Mouse (Mus musculus) intestine, embryonic 14.5 days (tissue): Measurements from ENCODE around the gene Lpcat1. TPM values are rescaled to one million over a fixed set of nuclear protein-coding genes. Genes with fewer than 3 reads are reported as not detected.

Experiments
- ATAC-seq: fragments of 200-750 bp; cut with Nextera tagmentation; replicated peaks from 2 replicates; pipeline ENCODE4 v1.8.0; 2017; ENCODE audit warnings: low read depth, moderate number of reproducible peaks, moderate TSS enrichment, moderate library complexity; ENCODE audit not compliant: low FRiP score, low TSS enrichment
- DNase-seq: peaks from one replicate; pipeline ENCODE4 v3.0.0-alpha.2; 2018; ENCODE audit warnings: low spot score
- H3K27ac ChIP-seq: fragments of 300-500 bp; sonication (generic); 2 replicates; pipeline ENCODE4 v1.5.1; 2014; ENCODE audit warnings: low read depth, mild to moderate bottlenecking, control low read depth
- H3K27me3 ChIP-seq: fragments of 300-500 bp; sonication (generic); replicated peaks from 2 replicates; pipeline ENCODE4 v1.6.1; 2014; ENCODE audit warnings: low read length, control low read depth; ENCODE audit not compliant: control insufficient read depth, insufficient read depth
- H3K36me3 ChIP-seq: fragments of 300-500 bp; sonication (generic); 2 replicates; pipeline ENCODE4 v1.6.1; 2014; ENCODE audit warnings: low read length, control low read depth; ENCODE audit not compliant: control insufficient read depth, insufficient read depth
- H3K4me1 ChIP-seq: fragments of 300-500 bp; sonication (generic); replicated peaks from 2 replicates; pipeline ENCODE4 v1.6.1; 2014; ENCODE audit warnings: low read length, control low read depth, mixed read lengths; ENCODE audit not compliant: control insufficient read depth, insufficient read depth
- H3K4me2 ChIP-seq: fragments of 300-500 bp; sonication (generic); 2 replicates; pipeline ENCODE4 v1.6.1; 2014; ENCODE audit warnings: low read length
- H3K4me3 ChIP-seq: fragments of 300-500 bp; sonication (generic); 2 replicates; pipeline ENCODE4 v1.5.1; 2014; ENCODE audit warnings: low read depth, low read length, control low read depth, mixed read lengths
- H3K9ac ChIP-seq: fragments of 300-500 bp; sonication (generic); 2 replicates; pipeline ENCODE4 v1.6.1; 2014; ENCODE audit warnings: mild to moderate bottlenecking, low read length
- H3K9me3 ChIP-seq: fragments of 300-500 bp; sonication (generic); 2 replicates; pipeline ENCODE4 v1.6.1; 2016; ENCODE audit warnings: low read length, control low read depth; ENCODE audit not compliant: control insufficient read depth
- WGBS: fragments of 180-500 bp; shearing (Covaris S2); extraction: QIAGEN DNeasy Blood & Tissue Kit; methylation state at CpG from one replicate; pipeline ENCODE4 v1.1.7; 2014; 5-methylcytosine and 5-hydroxymethylcytosine counted together
- polyA plus RNA-seq: library from polyadenylated mRNA; unstranded; fragments of >200 nt; fragmentation: Nextera tagmentation; extraction: Ambion mirVana; gene quantifications from 2 replicates; pipeline ENCODE4 v1.2.1, GENCODE M21; 2014

Lpcat1 gene
- polyA plus RNA-seq, 1 experiment from 2014 or later, result 30.6 TPM

DNA sequence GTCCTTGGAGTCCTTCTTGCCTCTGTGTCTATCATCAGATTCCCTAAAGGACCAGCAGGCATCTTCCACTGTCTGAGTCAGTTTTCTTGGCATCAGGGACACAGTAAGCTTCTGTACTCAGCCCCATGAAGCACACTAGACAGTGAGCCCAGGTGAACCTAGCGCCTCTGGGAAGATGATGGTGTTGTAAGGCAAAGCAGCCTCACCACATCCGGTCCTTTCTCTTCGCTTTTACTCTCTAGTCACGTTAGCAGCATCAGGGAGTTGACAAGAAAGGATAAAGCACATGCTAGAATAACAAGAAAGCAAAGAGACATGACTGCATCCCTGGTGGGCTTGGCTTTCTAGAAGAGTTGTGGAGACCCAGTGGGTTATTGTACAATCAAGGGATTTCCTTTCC is 26.2 kb downstream of the Lpcat1 start:
- ATAC-seq, result no peak
- no peaks in the 10 kb centered on the region for H3K9me3 ChIP-seq
- no peaks in the 10 kb centered on the region for H3K27me3 ChIP-seq
- no peak for DNase-seq
- WGBS, result 94% methylated on average over 4 of the region's 4 CpGs
- H3K27ac ChIP-seq, result no peak overlapping the region
- no peak overlapping the region for H3K4me3 ChIP-seq
- H3K4me2 ChIP-seq, result no peak overlapping the region
- no peaks in the 10 kb centered on the region for H3K4me1 ChIP-seq
- peaks cover 86% of the 10 kb centered on the region for H3K36me3 ChIP-seq
- H3K9ac ChIP-seq, result no peak overlapping the region

DNA sequence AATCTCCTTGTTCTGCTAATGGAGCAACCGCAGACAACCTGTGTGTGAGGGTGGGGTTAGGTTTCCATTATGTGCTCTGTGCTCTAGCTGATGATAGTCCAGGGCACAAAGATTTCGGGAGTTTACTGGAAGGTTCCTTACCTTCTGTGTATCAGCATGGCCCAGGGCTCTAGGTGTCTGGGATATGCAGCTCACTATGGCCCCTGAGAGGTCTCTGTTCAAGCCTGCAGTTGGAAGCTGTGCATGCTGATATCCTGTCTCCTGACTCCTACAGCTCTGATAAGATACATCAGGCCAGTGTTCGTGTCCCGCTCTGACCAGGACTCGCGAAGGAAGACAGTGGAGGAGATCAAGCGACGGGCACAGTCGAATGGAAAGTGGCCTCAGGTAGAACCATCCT is 27.5 kb downstream of the Lpcat1 start:
- no peaks in the 10 kb centered on the region for H3K4me1 ChIP-seq
- H3K9me3 ChIP-seq, result no peaks in the 10 kb centered on the region
- 95% methylated on average over 9 of the region's 9 CpGs for WGBS
- ATAC-seq (no peak), DNase-seq (no peak)
- no peak overlapping the region for H3K4me3 ChIP-seq
- no peak overlapping the region for H3K4me2 ChIP-seq
- no peak overlapping the region for H3K27ac ChIP-seq
- H3K9ac ChIP-seq, result no peak overlapping the region
- H3K27me3 ChIP-seq, result no peaks in the 10 kb centered on the region
- H3K36me3 ChIP-seq, result peaks cover 87% of the 10 kb centered on the region

DNA sequence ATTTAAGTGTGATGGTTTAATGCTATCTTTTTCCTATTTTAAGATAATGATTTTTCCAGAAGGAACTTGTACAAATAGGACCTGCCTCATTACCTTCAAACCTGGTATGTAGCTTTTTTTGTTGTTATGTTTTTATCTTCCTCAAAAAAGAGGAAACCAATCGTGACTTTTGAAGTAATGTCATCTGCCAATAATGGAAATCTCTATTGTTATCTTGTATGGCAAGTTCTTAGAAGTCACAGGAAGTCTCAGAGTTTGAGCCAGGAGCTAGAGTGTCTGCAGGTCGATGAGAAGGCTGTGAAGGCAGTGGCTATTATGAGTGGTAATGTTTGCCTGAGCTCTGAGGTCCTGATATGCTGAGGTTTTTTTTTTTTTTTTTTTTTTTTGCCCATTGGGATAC is 29.1 kb downstream of the Lpcat1 start:
- Histone ChIP-seq H3K27me3 (no peaks in the 10 kb centered on the region), H3K4me2 (no peak overlapping the region), H3K36me3 (peaks cover 86% of the 10 kb centered on the region), H3K9me3 (no peaks in the 10 kb centered on the region), H3K9ac (no peak overlapping the region), H3K4me1 (no peaks in the 10 kb centered on the region), H3K4me3 (no peak overlapping the region), H3K27ac (no peak overlapping the region)
- DNase-seq (no peak), ATAC-seq (no peak)
- whole genome bisulfite sequencing, result 74% methylated on average over 2 of the region's 2 CpGs

DNA sequence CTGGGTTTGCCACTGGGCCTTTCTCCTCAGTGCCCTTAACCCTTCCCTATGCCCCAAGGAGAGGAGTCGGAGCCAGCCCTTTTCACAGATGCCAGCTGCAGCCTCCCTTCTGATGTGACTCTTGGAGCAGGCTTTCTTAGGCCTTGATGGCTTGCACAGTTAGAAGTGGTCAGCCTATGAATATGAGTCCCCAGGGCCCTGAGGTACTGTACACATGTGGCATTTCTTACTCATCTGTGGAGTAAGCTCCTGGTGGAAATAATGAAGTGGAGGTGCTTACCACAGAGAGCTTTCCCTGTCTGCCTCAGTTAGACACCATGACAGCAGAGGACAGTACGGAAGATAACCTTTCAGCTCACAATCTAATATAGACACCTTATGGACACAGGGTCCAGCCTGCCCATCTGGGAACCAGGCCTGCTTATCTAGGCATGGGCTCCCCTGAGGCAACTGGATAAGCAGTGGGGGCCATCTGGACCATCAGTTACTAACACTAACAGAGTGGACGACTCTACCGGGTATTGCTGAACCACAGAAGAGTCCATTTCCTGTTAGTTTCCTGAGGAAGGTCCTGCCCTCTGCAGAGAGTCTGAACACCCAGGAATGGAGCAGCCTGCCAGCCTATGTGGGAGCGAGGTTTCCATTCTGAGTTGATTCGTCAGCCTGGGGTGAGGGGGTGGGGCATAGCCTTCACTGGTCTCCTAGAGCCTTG is 33.1 kb downstream of the Lpcat1 start:
- WGBS, result 67% methylated on average over 6 of the region's 6 CpGs
- peaks cover 76% of the 10 kb centered on the region for H3K36me3 ChIP-seq
- H3K9ac ChIP-seq, result no peak overlapping the region
- H3K4me3 ChIP-seq, result no peak overlapping the region
- DNase-seq (no peak), ATAC-seq (no peak)
- H3K4me2 ChIP-seq, result no peak overlapping the region
- no peaks in the 10 kb centered on the region for H3K9me3 ChIP-seq
- no peaks in the 10 kb centered on the region for H3K4me1 ChIP-seq
- H3K27ac ChIP-seq, result no peak overlapping the region
- H3K27me3 ChIP-seq, result no peaks in the 10 kb centered on the region

DNA sequence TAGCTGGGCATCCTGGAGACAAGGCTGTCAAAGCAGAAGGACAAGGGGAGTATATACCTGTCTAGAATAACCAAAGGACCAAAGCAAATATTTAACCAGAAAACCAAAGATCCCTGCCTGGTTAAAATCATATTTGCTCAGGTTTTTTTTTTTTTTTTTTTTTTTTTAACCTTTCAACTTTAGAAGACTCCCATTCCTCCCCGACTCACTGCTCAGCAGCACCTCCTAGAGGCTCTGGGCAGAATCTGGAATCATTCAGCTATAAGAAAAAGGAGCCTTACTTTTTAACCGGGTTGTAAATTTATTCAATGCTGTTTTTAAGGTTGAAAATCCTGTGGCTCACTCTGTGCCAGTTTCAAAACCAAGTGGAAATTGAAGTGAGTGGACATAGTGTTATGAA is 35.7 kb downstream of the Lpcat1 start:
- Histone ChIP-seq H3K9ac (no peak overlapping the region), H3K4me3 (no peak overlapping the region), H3K4me2 (no peak overlapping the region), H3K9me3 (no peaks in the 10 kb centered on the region), H3K4me1 (no peaks in the 10 kb centered on the region), H3K27me3 (no peaks in the 10 kb centered on the region), H3K27ac (no peak overlapping the region), H3K36me3 (peaks cover 65% of the 10 kb centered on the region)
- ATAC-seq (no peak), DNase-seq (no peak)
- WGBS, result 64% methylated on average over 2 of the region's 2 CpGs

DNA sequence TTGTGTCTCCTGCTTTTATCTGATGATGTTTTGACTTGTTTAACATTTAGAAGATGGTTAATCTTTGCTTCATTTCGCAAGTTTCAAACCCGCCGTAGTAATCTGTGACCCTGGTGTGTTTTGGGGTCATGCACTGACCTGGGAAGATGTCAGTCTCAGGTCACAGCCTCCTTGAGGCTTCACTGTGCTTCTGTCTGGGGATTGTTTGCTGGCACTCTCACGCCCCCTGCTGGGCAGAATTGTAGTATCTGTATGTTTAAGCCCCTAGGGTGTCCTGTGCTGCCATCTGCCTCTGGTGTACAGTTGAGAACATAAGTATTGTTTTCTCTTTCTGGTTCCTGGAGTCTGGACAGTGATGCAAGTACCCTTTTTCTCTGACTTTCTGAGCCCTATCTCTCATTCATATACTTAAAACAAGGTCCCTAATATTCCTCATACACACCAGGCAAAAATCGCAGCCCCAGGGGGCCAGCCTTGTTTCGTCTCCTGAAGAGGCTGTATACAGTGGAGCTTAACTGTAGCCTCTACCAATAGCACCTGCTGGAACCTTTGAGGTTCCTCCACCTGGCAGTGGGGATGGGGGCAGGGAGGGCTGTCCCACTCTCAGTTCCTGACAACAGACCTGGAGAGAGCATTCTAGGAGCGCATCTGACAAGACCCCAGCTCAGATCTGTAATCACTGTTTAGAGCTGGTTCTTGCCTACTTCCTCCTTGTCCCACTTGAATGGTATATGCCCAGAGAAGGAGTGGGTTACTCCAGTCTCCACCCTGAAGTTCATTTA is 38.9 kb downstream of the Lpcat1 start:
- ATAC-seq, result peak; percentile 71; the same call in 1 of the 2 replicates
- peak; percentile 90 for DNase-seq
- H3K9me3 ChIP-seq, result no peaks in the 10 kb centered on the region
- no peak overlapping the region for H3K4me3 ChIP-seq
- H3K36me3 ChIP-seq, result peaks cover 59% of the 10 kb centered on the region
- WGBS, result 64% methylated on average over 7 of the region's 7 CpGs
- H3K4me1 ChIP-seq, result no peaks in the 10 kb centered on the region
- no peak overlapping the region for H3K9ac ChIP-seq
- H3K4me2 ChIP-seq, result no peak overlapping the region
- H3K27me3 ChIP-seq, result no peaks in the 10 kb centered on the region
- H3K27ac ChIP-seq, result no peak overlapping the region

DNA sequence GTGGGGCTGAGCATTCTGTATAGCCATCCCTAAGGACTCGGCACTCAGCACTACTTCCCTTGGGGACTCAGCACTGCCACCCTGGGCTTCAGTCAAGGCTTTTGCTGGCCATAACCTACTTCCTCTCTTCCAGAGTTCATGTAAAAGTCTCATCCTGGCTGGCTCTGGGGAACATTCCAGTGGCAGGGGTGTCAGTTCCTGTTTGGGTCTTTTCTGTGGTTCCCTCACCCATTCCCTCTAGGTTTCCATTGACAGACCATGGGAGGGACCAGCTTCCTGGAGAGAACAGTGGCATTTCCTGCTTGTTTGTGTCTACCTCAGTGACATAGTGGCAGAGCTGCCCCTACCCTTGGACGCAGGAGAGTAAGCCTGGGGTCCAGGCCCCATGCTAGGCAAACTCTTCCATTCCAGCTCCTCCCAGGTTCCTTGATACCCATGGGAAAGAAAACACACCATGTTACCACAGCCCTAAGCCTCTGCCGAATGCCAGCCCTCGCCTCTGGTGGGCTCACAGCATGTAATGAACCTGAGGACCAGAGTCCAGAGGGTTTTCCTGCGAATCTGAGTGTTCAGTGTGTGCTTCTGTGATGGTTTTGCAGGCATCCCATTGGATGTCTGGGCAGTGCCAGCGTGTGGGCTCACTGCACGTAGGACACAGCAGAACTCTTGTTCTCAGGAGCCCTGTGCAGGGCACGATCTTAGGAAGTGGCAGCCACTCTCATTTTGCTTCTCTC is 42.0 kb downstream of the Lpcat1 start:
- Histone ChIP-seq H3K4me3 (no peak overlapping the region), H3K9ac (no peak overlapping the region), H3K27me3 (no peaks in the 10 kb centered on the region), H3K4me2 (no peak overlapping the region), H3K4me1 (no peaks in the 10 kb centered on the region), H3K27ac (no peak overlapping the region), H3K36me3 (peaks cover 74% of the 10 kb centered on the region), H3K9me3 (no peaks in the 10 kb centered on the region)
- DNase-seq (no peak), ATAC-seq (no peak)
- WGBS, result 88% methylated on average over 8 of the region's 8 CpGs

DNA sequence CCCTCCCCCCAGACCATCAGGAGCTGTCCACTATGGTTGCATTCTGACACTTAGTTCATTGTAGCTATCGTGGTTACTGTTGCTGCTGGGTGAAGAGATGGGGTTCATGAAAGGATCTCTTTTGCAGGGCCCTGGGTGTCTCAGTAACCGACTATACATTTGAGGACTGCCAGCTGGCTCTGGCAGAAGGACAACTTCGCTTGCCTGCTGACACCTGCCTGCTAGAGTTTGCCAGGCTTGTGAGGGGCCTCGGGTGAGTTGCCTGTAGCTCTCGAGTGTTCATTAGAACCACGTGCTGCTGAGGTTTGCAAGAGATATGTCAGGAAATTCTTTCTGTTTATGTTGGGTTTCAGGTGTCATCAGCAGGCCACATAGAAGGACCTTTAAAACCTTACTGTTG is 42.9 kb downstream of the Lpcat1 start:
- Histone ChIP-seq H3K36me3 (peaks cover 76% of the 10 kb centered on the region), H3K9me3 (no peaks in the 10 kb centered on the region), H3K4me3 (no peak overlapping the region), H3K4me2 (no peak overlapping the region), H3K27me3 (no peaks in the 10 kb centered on the region), H3K27ac (no peak overlapping the region), H3K9ac (no peak overlapping the region), H3K4me1 (no peaks in the 10 kb centered on the region)
- ATAC-seq (no peak), DNase-seq (no peak)
- 81% methylated on average over 6 of the region's 6 CpGs for WGBS
